Mouse (Mus musculus): ENCODE results near the gene Zfp385b. TPM values are rescaled to one million over a fixed set of nuclear protein-coding genes. Genes with fewer than 3 reads are reported as not detected.

Zfp385b gene
- total RNA-seq, 2 experiments from 2014 or later = 2.3 TPM; not detected in 1

DNA sequence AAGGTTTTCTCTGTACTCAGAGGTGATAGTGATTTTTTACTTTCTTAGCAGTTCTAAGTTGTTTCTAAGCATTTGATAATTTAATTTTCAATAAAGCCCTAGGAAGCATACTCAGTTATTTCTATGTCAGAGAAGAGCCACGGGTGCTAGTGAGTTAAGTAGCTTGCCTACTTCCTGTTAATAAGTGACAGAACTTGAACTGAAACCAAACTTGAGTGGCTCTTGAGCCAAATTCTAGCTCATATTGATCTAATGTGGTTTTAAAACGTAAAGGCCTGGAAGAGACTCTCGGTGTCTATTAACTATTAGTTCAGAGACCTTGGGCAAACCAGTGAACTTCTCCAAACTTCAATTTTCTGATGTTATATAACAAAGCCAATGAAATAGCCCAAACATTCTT is 278.6 kb downstream of the Zfp385b start:
- ATAC-seq (replicated peaks; ENCODE audit: low FRiP score, low TSS enrichment, poor library complexity, severe bottlenecking) = no peak

DNA sequence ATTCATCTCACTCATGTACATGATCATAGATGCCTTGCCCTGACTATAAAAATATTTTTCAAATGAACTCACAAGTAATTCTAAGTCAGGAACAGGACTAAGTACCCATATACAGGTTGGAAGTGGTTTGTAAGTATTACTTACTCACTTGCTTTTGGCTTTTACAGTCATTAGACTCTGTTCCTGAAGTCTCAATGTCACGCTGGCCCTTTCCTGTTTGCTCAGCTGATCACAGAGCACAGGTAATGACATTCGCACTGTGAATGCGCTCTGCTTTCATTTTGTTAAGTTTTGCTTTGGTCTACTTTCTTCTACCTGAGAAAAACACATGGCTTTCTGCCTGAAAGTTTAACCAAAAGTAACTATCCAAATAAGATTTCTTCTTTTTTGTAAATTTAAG is 282.9 kb downstream of the Zfp385b start:
- ATAC-seq (replicated peaks; ENCODE audit: low FRiP score, low TSS enrichment, poor library complexity, severe bottlenecking) = no peak

DNA sequence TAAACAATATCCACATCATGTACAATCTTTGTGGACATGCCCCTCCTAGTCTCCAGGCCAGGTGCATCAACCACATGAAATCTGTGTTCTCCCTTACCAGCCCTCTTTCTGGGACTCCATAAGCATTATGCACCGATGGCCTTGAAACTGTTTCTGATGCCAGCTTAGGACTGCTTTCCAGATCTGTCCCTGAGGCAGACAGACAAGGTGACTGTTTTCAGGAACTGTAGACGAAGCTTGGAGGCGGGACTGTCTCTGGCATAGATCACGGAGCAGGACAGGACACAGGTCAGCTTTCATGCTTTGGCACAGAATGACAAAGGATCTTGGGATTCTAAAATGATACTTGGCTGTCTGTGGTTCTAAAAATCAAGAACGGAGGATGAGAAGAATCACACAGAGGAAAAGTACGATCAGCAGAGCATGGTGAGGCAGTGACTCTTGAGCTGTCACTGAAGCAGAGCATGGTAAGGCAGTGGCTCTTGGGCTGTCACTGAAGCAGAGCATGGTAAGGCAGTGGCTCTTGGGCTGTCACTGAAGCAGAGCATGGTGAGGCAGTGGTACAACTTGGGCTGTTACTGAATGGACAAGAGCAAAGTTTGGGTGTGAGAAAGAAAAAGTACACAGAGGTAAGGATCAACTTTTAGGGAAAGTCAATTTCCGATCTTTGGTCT is 291.2 kb downstream of the Zfp385b start:
- ATAC-seq (replicated peaks; ENCODE audit: low FRiP score, low TSS enrichment, poor library complexity, severe bottlenecking) = no peak

DNA sequence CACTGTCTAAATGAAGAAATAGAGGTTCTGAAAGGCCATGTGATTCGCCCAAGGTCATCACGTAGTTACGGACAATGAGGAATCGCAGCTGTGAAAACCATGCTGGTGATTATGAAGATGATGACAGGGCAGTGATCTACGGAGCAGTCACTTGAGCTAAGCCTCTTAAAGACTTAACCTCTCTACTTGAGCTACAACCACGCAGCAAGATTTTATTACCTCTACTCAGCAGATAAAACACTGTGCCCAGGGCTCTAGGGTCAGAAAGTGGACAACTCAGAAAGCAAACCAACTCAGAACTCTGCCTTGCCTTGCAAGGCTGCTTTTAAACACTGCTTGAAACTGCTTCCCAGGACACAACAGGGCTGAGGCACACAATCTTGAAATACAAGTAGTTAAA is 291.8 kb downstream of the Zfp385b start:
- ATAC-seq (replicated peaks; ENCODE audit: low FRiP score, low TSS enrichment, poor library complexity, severe bottlenecking) = no peak

DNA sequence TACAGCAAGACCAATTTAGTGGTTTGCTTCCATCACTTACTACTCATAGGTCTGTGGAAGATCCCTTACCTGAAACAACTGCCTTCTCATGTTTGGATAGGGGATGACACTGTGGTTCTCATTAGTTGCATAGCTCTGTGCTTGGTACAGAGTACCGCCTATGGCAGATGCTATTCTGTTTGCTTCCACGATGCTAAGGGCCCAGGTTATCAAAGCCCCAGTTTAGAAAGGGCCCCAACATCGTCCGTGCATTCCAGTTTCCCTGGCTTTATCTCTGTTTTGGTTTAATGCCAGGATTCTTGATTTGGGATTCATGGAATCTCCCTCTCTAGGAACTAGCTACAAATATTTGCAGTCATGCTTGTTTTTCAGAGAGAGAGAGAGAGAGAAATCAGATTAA is 292.6 kb downstream of the Zfp385b start:
- ATAC-seq (replicated peaks; ENCODE audit: low FRiP score, low TSS enrichment, poor library complexity, severe bottlenecking) = no peak

DNA sequence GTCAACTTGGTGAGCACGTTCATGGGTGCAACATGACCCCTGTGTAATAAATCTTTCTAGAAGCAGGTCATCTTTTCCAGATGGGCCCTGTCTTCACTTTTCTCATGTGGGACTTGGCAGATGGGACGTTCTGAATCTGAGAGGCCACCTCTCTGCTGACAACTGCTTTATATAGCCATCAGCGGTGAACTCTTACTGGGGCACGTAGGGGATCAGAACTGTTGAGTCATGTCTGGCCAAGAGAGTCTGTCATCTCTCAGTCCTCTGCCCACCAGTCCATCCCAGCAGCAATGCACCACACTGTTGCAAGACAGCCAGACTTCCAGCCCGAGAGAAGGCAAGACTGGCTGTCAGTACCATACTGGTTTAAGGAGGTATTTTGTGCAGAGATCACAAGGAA is 293.1 kb downstream of the Zfp385b start:
- no peak for ATAC-seq (replicated peaks; ENCODE audit: low FRiP score, low TSS enrichment, poor library complexity, severe bottlenecking)

DNA sequence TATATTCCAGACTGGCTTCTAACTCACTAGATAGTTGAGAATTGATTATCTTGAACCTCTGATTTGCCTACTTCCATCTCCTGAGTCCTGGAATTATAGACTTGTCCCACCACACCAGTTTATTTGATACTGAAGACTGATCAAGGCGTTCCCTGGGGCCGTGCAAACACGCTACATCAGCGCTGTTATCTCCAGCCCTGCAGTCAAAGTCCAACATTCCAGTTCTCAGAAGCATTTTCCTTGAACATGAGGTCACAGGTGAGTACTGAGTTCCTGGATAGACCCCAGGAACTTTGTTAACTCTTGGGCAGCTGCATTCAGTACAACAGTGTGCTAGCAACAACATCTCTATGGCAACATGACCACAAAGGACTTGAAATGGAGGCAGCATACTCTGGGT is 297.2 kb downstream of the Zfp385b start:
- no peak for ATAC-seq (replicated peaks; ENCODE audit: low FRiP score, low TSS enrichment, poor library complexity, severe bottlenecking)

DNA sequence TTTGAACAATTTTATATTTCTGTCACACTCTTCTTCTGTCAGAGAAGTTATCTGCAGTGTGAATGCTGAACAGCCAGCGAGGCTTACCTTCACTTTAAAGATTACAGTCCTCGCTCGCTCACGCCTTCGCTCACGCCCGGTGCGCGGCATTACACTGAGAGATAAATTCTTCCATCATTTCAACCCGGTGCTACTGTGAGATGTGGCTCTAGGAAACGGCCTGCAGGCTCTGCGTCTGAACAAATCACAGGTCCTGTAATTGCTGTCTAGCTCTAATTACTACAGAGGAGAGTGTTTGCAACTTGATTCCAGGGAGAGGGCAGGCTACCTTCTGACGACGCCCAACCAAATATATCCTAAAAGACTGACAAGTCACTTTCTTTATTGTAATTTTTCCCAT is 300.1 kb downstream of the Zfp385b start:
- ATAC-seq (replicated peaks; ENCODE audit: low FRiP score, low TSS enrichment, poor library complexity, severe bottlenecking) = peak; percentile 74

DNA sequence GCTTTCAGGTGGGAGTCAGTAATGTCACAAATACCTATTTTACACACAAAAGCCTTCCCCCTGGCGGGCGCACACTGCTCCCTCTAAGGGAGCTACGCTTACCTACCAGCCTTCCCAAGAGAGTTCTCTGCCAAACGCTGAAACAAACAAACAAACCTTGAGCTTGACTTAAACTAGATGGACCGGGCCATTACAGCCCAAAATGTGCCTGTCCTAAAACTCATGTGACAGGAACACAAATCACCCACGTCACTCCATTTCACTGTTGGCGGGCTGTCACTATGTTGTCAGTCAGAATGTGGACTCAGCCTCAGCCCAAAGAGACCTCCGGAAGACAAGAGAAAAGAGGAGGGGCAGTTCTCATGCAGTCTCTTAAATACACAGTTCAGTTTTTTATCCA is 300.7 kb downstream of the Zfp385b start:
- peak; percentile 35 for ATAC-seq (replicated peaks; ENCODE audit: low FRiP score, low TSS enrichment, poor library complexity, severe bottlenecking)

DNA sequence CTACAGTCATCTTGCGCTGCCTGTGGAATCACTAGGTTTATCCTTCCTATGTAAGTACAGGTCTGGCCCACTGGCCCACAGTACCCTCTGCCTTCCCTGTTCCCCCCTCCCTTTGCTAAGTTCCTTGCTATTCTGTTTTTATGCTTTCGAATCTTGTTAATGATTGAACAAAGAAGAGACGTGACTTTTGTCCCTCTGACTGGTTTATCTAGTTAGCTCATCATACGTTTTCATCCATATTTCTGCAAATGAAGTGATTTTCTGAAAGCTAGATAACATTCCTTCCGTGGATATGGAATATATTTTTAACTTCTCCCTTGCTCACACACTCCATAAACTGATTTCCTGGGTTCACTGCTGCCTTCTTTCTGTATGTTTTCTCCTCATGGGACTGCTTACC is 302.8 kb downstream of the Zfp385b start:
- ATAC-seq (replicated peaks; ENCODE audit: low FRiP score, low TSS enrichment, poor library complexity, severe bottlenecking) = no peak

DNA sequence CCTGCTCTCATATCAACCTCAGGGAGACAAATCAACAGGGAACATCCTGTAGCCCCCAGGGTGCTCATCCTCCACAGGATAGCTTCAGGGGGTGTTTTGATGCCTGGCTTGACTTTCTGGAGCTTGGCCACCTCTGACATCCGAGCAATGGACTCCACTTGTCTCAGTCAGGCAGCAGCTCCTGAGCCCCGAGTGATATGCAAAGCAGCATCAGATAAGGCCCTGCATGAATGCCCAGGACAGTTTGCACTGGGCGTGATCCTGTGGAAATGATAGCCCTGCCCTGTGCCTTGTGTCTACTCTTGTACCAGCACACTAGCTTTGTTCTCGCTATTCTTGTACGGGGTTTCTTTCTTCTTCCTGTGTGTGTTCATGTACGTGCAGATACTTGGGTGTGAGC is 303.8 kb downstream of the Zfp385b start:
- ATAC-seq (replicated peaks; ENCODE audit: low FRiP score, low TSS enrichment, poor library complexity, severe bottlenecking) = peak; percentile 93

DNA sequence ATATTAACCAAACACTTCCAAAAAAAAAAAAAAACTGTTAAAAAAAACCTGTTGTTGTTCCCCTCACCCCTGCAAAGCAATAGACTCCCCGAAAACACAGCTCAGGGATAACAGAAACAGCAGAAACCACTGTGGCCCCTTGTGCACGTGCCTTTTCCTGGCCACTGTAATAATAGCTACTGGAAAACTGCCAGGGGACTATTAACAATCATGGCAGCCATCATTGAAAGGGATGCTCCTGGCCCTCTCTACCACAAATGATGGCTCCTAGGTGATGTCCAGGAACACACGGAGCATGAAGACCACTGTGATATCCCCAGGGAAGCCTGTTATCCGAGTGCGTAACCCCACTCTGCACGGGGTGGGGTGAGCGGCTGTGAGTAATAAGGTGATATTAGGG is 304.4 kb downstream of the Zfp385b start:
- ATAC-seq (replicated peaks; ENCODE audit: low FRiP score, low TSS enrichment, poor library complexity, severe bottlenecking) = no peak

DNA sequence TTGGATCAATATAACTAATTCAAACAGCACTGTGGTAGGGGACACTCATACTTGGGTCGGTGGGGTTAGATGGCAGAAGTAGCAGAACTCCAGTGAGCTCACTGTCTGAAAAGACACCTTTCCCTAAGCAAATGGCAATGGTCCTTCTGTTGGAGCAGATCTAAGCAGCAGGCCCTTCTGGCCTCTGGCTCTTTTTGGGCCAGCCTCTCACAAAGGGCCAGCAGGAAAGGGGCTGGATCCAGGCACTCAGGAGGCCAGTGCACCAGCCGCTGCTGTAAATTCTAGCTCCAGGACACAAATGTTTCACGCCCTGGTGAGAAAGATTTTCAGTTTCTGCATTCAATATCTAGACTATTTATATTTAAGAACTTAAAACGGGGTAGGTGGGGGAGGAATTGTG is 305.0 kb downstream of the Zfp385b start:
- ATAC-seq (replicated peaks; ENCODE audit: low FRiP score, low TSS enrichment, poor library complexity, severe bottlenecking) = no peak

DNA sequence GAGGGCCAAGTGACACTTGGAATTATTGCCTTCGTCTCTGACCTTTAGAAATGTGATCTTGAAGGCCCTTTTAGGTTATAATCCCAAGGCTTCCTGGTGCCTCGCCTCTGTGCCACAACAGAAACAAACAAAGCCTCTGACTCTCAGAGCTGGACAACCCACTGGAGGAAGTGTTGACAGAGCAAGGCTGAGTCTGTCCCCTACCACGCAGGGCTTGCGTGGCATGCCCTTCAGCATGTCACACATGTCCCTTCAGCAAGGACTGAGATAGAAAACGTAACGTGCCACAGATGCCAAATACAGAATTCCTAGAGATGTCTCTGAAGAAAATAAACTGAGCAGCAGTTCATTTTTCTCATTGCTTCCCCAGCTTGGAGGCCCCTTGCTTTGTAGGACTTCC is 310.7 kb downstream of the Zfp385b start:
- no peak for ATAC-seq (replicated peaks; ENCODE audit: low FRiP score, low TSS enrichment, poor library complexity, severe bottlenecking)

DNA sequence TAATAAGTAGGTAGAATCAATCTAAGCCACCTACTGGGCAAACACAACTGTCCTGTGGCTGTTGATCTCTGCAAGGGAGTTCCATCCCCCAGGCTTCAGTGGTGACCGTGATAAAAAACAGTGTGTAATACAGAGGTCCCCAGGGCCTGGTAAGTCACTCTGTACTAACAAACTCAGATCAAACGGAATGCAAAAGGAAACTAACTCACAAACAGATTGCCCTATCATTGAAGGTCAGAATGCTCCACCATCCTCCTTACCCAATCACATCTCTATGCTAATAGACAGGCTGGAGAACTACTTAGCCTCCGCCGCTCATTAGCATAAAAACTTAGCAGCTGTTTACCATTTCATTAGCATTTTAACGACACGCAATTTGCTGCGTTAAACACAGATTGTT is 313.1 kb downstream of the Zfp385b start:
- peak; percentile 34 for ATAC-seq (replicated peaks; ENCODE audit: low FRiP score, low TSS enrichment, poor library complexity, severe bottlenecking)

DNA sequence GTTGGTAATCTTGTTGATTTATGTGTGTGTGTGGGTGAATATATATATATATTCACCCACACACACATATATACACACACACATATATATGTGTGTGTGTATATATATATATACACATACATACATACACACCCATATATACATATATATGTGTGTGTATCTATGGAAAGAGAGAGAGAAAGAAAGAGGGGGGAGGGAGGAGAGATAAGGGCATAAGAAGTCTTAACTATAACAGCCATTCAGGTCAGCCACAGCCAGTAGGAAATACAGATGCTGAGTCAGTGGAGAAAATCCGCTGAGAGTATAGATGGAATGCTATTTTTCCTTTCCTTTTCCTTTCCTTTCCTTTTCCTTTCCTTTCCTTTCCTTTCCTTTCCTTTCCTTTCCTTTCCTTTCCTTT is 313.8 kb downstream of the Zfp385b start:
- no peak for ATAC-seq (replicated peaks; ENCODE audit: low FRiP score, low TSS enrichment, poor library complexity, severe bottlenecking)

DNA sequence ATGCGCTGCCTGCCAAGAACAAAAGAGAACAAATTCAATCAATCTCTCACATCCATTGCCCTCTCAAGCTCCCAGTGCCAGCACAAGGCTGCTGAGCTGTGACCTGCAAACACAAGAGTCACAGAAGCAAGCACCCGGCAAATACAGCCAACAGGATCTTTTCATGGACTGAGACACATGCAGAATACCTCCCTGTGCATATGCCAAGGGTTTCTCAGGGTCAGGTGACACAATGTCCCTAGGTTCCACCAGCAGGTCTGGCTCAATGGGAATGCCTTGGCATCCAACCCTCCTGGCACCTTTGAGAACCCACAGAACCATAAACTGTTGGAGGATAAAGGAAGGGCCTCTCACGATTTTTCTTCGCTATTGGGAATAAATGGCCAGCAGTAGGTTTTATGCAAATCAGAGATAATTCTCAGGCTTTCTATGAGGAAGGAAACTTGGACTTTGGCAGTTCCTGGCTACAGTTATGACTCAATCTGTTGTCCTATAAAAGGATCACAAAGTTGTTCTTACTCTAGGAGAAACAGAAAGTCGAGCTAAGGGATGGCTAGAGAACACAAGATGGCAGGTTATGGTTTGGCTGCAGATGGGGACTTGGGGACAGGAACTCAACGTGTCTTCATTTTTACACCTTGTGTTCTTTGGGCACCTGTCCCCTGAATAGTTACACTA is 315.6 kb downstream of the Zfp385b start:
- ATAC-seq (replicated peaks; ENCODE audit: low FRiP score, low TSS enrichment, poor library complexity, severe bottlenecking) = no peak

DNA sequence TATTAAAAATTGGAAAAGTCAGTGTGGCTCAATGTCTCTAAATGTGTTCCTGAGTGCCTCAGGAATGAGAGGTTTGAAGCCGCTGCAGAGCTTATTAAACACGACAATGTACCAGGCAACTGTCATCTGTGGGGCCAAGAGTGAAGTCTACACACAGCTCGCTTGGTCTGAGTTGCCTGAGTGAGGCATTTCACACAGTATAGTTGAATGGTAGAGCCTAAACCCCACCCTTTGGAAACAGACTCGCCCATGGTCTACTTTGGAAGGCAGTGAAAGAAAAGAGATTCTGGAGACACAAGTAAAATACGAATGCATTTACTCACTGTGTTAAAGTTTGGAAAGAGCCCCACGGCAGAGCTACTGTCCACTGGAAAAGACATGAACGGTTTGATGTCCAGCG is 316.2 kb downstream of the Zfp385b start:
- ATAC-seq (replicated peaks; ENCODE audit: low FRiP score, low TSS enrichment, poor library complexity, severe bottlenecking) = no peak

DNA sequence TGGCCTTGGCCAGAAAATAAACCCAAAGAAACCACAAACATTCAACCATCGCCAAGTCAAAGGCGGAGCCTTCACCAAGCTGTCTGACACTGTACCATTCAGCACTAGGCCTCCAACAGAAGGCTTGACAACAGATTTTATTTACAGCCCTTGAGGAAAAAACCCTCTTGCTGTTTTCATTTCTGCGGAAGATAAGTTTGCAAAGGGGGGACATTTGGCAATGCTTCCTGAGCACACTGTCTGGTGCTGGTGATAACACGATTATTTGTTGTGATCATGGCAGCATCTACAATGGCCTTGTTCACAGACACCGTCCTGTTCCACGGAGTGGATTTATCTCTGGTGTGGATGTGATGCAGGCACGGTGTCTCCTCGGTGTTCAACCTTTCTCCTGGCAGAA is 317.0 kb downstream of the Zfp385b start:
- ATAC-seq (replicated peaks; ENCODE audit: low FRiP score, low TSS enrichment, poor library complexity, severe bottlenecking) = peak; percentile 92

DNA sequence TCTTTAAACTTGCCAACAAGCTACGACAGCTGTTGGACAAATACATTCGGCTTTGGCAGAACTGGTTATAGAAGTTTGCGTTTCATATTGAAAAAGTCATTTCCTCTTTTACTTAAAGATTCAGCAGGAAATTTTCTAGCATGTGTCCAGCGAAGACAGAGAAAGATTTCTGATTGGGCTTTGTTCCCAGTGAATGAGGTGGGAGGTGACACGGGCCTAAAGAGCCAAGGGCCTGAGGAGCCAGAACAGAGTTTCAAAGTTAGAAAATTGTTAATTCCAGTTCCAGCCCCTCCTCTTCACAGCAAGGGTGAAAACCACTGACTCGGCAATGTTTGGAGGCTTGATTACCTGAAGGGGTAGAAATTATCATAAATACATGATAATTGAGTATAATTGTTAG is 319.0 kb downstream of the Zfp385b start:
- ATAC-seq (replicated peaks; ENCODE audit: low FRiP score, low TSS enrichment, poor library complexity, severe bottlenecking) = no peak

DNA sequence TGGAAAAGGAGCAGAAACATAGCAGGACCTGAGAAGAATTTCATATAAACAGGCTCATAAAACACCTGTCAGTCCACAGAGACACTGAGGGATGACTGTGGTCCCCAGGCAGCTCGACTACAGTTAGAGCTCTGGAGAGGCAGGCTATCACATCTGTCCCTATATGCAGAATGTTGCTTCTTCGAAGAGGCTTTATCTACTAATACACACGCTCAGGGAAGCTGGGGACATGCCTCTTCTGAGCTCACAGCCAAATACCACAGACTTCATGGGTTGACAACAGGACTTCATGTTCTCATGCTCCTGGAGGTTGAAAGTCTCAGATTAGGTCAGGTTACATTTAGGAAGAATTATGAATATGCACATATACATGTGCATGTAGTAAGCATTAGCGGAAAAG is 321.1 kb downstream of the Zfp385b start:
- ATAC-seq (replicated peaks; ENCODE audit: low FRiP score, low TSS enrichment, poor library complexity, severe bottlenecking) = peak; percentile 82
